Mouse (Mus musculus): ENCODE results near the gene Kremen1. TPM values are rescaled to one million over a fixed set of nuclear protein-coding genes. Genes with fewer than 3 reads are reported as not detected.

The Kremen1 gene
- total and polyA plus RNA-seq, 2 experiments: 3.6 to 6.7 TPM

GRCm38 (mm10) chr11:5260942-5261459 lies 357 bp downstream of the Kremen1 start:
- DNase-seq (ENCODE audit: extremely low read depth, low read depth, low spot score): peak; percentile 23
- H3K36me3 ChIP-seq (ENCODE audit: control insufficient read depth, insufficient read depth, low read length): no peaks in the 10 kb centered on the region
- peaks cover 3% of the 10 kb centered on the region; the same call in 1 of the 2 replicates for H3K79me2 ChIP-seq (ENCODE audit: control insufficient read depth, insufficient read depth, low read length)
- H3K4me1 ChIP-seq (ENCODE audit: control insufficient read depth, insufficient read depth, low read length): peaks cover 5% of the 10 kb centered on the region
- H3K9ac ChIP-seq (ENCODE audit: low read depth, low read length): peak overlapping the region; percentile 88
- H3K4me3 ChIP-seq (ENCODE audit: insufficient read depth, low read depth, low read length): peak overlapping the region; percentile 62
- TF ChIP-seq CTCF (IDR thresholded peaks at IDR 0.05; ENCODE audit: low read depth, low read length): no peak
- TF ChIP-seq POLR2A (IDR thresholded peaks at IDR 0.05; ENCODE audit: extremely low read depth, insufficient read depth, low read length): no peak
- WGBS: 2% methylated on average over 35 of the region's 42 CpGs
- H3K27me3 ChIP-seq (ENCODE audit: control insufficient read depth, insufficient read depth, low read length): no peaks in the 10 kb centered on the region
- no peak overlapping the region for H3K27ac ChIP-seq (replicated peaks; ENCODE audit: insufficient read depth, low read depth, low read length)

GRCm38 (mm10) chr11:5259944-5260598 lies 1.3 kb downstream of the Kremen1 start:
- Histone ChIP-seq H3K4me3 (ENCODE audit: insufficient read depth, low read depth, low read length) (no peak overlapping the region), H3K9ac (ENCODE audit: low read depth, low read length) (no peak overlapping the region), H3K4me1 (ENCODE audit: control insufficient read depth, insufficient read depth, low read length) (peaks cover 5% of the 10 kb centered on the region), H3K27ac (replicated peaks; ENCODE audit: insufficient read depth, low read depth, low read length) (no peak overlapping the region), H3K36me3 (ENCODE audit: control insufficient read depth, insufficient read depth, low read length) (no peaks in the 10 kb centered on the region), H3K79me2 (ENCODE audit: control insufficient read depth, insufficient read depth, low read length) (peaks cover 8% of the 10 kb centered on the region; the same call in 1 of the 2 replicates), H3K27me3 (ENCODE audit: control insufficient read depth, insufficient read depth, low read length) (no peaks in the 10 kb centered on the region)
- WGBS: 48% methylated on average over 10 of the region's 10 CpGs
- DNase-seq (ENCODE audit: extremely low read depth, low read depth, low spot score): no peak
- no peak for TF ChIP-seq CTCF (IDR thresholded peaks at IDR 0.05; ENCODE audit: low read depth, low read length)

GRCm38 (mm10) chr11:5258036-5258435 lies 3.3 kb downstream of the Kremen1 start:
- TF ChIP-seq POLR2A (IDR thresholded peaks at IDR 0.05; ENCODE audit: extremely low read depth, insufficient read depth, low read length): no peak
- TF ChIP-seq CTCF (IDR thresholded peaks at IDR 0.05; ENCODE audit: low read depth, low read length): no peak
- Histone ChIP-seq H3K27me3 (ENCODE audit: control insufficient read depth, insufficient read depth, low read length) (no peaks in the 10 kb centered on the region), H3K79me2 (ENCODE audit: control insufficient read depth, insufficient read depth, low read length) (peaks cover 8% of the 10 kb centered on the region; the same call in 1 of the 2 replicates), H3K9ac (ENCODE audit: low read depth, low read length) (no peak overlapping the region), H3K36me3 (ENCODE audit: control insufficient read depth, insufficient read depth, low read length) (no peaks in the 10 kb centered on the region), H3K27ac (replicated peaks; ENCODE audit: insufficient read depth, low read depth, low read length) (no peak overlapping the region), H3K4me3 (ENCODE audit: insufficient read depth, low read depth, low read length) (no peak overlapping the region), H3K4me1 (ENCODE audit: control insufficient read depth, insufficient read depth, low read length) (peaks cover 7% of the 10 kb centered on the region)
- WGBS: 59% methylated on average over 6 of the region's 6 CpGs
- DNase-seq (ENCODE audit: extremely low read depth, low read depth, low spot score): peak; percentile 80

GRCm38 (mm10) chr11:5257151-5257862 lies 4.1 kb downstream of the Kremen1 start:
- WGBS: 76% methylated on average over 13 of the region's 13 CpGs
- H3K27ac ChIP-seq (replicated peaks; ENCODE audit: insufficient read depth, low read depth, low read length): no peak overlapping the region
- no peak for TF ChIP-seq POLR2A (IDR thresholded peaks at IDR 0.05; ENCODE audit: extremely low read depth, insufficient read depth, low read length)
- TF ChIP-seq CTCF (IDR thresholded peaks at IDR 0.05; ENCODE audit: low read depth, low read length): no peak
- peaks cover 11% of the 10 kb centered on the region; the same call in 1 of the 2 replicates for H3K79me2 ChIP-seq (ENCODE audit: control insufficient read depth, insufficient read depth, low read length)
- DNase-seq (ENCODE audit: extremely low read depth, low read depth, low spot score): no peak
- no peaks in the 10 kb centered on the region for H3K27me3 ChIP-seq (ENCODE audit: control insufficient read depth, insufficient read depth, low read length)
- peaks cover 7% of the 10 kb centered on the region for H3K4me1 ChIP-seq (ENCODE audit: control insufficient read depth, insufficient read depth, low read length)
- no peak overlapping the region for H3K4me3 ChIP-seq (ENCODE audit: insufficient read depth, low read depth, low read length)
- no peaks in the 10 kb centered on the region for H3K36me3 ChIP-seq (ENCODE audit: control insufficient read depth, insufficient read depth, low read length)
- no peak overlapping the region for H3K9ac ChIP-seq (ENCODE audit: low read depth, low read length)

- peaks cover 7% of the 10 kb centered on the region for H3K4me1 ChIP-seq (ENCODE audit: control insufficient read depth, insufficient read depth, low read length)
- no peak for DNase-seq (ENCODE audit: extremely low read depth, low read depth, low spot score)
- no peaks in the 10 kb centered on the region for H3K36me3 ChIP-seq (ENCODE audit: control insufficient read depth, insufficient read depth, low read length)
- no peak for TF ChIP-seq CTCF (IDR thresholded peaks at IDR 0.05; ENCODE audit: low read depth, low read length)
- TF ChIP-seq POLR2A (IDR thresholded peaks at IDR 0.05; ENCODE audit: extremely low read depth, insufficient read depth, low read length): no peak
- H3K4me3 ChIP-seq (ENCODE audit: insufficient read depth, low read depth, low read length): no peak overlapping the region
- 92% methylated on average over 9 of the region's 9 CpGs for WGBS
- peaks cover 18% of the 10 kb centered on the region; the same call in 1 of the 2 replicates for H3K79me2 ChIP-seq (ENCODE audit: control insufficient read depth, insufficient read depth, low read length)
- H3K9ac ChIP-seq (ENCODE audit: low read depth, low read length): no peak overlapping the region
- no peaks in the 10 kb centered on the region for H3K27me3 ChIP-seq (ENCODE audit: control insufficient read depth, insufficient read depth, low read length)
- no peak overlapping the region for H3K27ac ChIP-seq (replicated peaks; ENCODE audit: insufficient read depth, low read depth, low read length)
These were observed 5.8 kb downstream of the Kremen1 start for GRCm38 (mm10) chr11:5255509-5256014.

All from liver, adult 2 months (tissue).